Mouse (Mus musculus) urinary bladder, postnatal 14 days (tissue): ENCODE measurements at regions not wholly inside any gene's neighbourhood (a gene's known extent, or its start where the extent isn't known, plus 50 kb on each side); places are given as distances from the start of the nearest gene placed in this dataset.
A peak's percentile ranks its signal among the peaks of the same experiment; 100 is the strongest.

Experiments
- DNase-seq: peaks from one replicate; pipeline ENCODE4 v3.0.0; 2021; ENCODE audit warnings: low spot score

DNA sequence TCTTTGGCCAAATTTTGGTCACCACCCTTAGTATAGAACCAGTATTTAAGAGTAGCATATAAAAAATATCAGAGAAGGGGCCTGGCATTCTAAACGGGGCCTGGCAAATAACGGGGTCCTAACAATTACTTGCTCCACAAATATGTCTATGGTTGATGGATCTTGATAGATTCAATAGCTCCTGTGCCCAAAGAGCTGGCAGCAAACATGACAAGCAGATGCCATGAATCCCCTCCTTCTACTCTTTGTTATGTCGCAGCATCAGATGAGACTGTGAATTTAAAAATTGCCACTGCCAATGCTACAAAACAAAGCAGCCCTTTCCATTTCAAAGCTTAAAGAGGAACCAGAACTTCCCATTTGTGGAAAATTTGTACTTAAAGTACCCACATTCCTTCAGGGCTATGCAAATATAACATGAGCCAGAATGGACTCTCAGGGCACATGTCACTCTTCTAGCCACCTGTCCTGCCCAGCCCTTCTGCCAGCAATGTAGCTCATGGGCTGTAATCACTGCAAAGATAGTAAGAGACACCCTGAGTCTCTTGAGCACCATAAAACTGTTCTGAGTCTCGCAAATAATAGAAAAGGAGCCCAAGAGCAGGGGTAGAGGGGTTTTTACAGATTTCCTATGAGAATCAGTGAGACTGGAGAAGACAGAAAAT is 342.4 kb upstream of the Kirrel3 start:
- no peak for DNase-seq

DNA sequence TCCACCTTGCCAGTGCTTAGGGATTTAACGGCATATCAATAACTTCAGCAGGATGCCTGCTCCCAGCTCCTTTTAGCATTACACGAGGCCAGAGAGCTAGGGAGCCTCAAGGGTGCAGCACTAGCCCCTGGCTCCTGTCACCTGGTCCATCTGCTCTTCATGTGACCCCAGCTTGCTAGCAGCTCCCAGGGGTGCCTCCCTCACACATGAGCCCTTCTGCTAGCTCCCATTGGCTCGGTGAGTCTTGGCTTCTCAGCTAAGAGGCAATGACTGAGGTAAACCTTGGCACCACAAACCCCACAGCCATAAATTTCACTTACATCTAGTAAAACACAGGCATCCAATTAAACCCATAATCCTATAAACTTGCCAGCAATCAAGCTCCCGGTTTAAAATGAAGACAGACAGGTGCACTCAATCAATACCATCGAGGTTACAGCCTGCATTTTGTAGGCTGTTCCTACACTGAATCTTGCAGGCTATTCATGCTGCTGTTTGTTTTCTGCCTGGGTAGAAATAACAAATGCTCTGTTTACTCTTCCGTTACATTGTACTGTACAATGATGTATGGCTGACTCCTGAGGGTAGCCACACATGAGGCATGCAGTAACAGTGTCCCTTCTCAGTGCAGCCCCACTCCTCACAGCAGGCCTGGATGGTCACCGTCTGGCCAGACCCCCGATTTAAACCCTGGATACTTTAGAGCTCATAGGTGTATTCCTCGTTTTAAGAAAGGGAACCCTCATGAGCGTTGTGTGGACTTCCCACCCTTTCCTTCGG is 330.3 kb upstream of the Kirrel3 start:
- DNase-seq, result no peak

DNA sequence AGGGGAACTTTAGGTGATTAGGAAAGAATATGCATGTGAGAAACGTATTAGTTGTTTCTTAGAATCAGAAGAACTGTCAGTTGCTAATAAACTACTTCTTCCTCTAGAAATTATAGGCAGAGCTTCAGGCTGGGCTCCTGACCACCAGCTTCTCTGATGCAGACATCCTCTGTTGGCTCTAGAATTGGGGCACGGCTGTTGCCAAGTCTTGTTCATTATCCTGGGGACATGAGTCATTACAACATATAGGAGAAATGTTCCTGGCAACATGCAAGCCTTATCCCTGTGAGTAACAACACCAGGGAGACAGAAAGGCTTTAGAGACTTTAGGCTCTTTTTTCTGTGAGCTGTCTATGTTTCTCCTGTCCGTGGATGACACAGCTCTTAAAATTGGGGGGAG is 329.1 kb upstream of the Kirrel3 start:
- no peak for DNase-seq

DNA sequence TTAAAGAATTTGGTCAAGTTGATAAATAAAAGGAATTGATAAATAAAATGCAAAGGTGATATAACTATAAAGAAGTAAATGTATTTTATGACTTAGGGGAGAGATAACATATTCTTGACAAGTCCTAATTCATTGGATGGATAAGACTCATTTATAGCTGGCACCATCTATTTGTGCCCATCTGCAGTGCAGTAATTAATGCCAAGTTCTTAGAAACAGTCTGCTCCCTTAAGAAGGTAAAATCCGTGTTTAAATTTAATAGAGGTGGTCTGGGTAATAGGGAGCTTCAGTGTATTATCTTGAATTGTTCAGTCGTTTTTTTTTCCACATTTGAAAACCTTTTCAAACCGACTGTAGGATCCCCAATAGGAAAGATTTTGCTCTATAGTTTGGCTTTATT is 324.6 kb upstream of the Kirrel3 start:
- DNase-seq, result no peak

DNA sequence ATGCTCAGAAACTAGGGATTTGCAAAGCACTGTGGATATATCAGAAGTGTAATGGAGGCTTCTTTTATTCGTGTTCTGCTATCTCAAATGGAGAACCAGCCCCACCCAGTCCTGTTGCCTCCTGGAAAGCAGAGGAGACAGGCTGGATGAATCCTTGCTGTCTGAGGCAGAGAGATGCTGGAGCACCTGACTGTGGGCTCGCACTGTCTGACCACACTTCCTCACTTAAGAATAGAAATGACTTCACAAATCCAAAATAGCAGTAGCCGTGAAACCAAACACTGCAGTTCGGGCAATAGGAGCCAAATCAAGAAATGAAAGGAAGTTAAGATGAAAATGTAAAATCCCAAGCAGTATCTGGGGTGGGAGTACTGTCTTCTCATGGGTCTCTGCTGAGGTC is 299.4 kb upstream of the Kirrel3 start:
- no peak for DNase-seq

DNA sequence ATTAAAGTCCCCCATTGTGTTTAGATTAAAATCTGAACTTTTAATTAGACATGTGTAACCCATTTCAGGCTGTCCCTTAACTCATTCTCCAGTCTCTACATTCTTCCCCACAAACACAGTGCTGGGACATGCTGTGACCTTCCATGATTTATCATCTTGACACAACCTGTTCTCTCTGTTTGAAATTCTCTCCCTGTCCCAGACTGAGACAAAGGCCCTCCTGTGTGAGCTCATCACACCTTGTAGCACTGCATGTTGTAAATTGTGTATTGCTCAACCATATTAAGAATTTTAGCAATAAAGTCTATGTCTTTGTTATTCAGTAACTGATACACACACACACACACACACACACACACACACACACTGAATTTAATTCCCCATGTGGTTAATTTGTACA is 293.2 kb upstream of the Kirrel3 start:
- no peak for DNase-seq

DNA sequence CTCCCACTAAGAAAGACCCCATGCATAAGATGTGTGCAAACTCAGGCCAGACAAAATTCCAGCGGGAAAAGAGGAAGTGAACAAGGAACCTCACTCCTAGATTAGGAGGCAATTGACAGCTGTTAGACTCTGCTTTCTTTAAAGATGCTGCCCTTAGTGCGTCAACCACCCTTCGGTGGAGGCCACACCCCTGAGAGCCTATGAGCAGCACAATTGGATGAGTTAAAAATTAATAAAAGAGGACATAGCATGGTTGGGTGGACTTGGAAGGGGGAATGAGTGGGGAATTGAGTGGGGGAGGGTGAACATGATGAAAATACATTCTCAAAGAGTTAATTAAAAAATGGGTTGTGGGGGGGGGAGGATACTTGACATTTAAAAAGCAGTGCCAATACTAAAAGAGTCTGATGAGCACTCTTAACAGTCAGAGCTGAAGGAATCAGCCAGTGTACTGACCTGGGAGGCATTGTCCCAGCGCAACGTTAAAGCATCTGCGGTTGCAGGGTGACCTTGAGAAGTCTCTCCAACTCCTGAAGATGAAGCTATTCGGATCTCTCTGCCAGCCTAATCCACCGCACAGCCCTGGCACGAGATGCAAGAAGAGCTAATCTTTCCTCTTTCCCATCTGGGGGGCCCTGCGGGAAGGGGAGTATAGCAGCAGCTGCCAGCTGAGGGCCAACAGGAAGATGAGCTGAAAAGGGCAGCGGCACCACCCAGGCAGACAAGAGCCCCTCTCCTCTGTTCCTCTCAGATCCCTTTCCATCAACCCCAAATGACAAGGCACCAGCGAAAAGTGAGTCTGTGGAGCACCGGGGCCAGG is 283.4 kb upstream of the Kirrel3 start:
- no peak for DNase-seq

DNA sequence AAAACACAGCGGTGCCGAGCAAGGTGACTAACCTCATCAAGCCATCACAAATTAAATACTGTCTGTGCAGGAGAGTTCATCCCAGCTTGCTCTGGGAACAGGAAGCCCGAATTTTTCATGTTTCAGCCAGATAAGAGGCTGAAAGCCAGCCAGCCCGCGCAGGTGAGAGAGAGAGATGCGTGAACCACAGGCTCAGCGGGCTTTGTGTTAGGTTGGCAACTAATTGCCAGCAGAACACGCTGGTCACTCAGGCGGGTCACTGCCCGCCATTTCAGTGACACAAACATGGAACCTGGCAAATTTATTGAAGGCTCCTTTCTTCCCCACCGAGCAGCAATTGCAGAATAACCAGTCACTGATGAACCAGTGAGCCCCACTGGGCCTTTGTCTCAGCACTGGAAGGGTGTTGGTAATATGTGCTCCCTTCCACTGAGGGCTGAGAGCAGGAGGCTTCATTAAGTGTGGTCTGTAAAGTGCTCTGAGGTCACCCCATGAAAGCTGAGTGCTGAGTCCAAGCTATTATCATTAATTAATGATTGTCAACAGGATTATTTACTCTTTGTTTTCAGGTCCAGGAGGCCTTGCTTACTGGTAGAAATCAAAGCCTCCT is 282.6 kb upstream of the Kirrel3 start:
- DNase-seq, result no peak

DNA sequence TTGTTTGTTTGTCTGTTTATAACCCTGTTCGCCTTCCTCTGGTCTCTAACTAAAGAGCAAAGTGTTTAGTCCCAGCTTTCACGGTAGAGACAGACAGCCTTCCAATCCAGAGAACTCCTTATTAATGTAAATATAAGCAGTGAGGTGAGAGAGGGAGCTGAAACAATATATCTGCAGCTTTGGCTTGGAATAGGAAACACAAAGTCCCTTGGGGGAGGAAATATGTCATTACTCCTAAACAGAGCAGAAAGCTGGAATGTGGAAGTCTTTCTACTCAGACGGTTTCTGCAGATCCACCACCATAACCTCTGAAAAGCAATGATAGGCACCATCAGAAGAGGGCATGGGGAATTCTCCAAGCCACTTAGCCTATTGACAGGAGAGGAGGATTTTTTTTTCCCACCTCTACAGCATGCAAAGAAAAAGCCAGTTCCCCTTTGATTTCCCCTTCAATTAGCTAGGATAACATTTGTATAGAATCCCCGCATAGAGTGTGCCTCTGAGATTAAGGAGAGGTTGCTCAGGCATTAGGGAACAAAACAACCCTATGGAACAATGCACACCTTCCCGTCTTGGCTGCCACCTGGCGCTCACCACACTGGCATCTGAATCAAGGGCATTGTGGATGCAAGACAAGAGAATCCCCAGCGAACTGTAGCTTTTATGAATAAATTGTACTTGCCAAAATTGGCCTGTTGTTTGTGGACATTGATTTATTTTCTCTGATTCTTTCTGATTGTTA is 281.9 kb upstream of the Kirrel3 start:
- no peak for DNase-seq

DNA sequence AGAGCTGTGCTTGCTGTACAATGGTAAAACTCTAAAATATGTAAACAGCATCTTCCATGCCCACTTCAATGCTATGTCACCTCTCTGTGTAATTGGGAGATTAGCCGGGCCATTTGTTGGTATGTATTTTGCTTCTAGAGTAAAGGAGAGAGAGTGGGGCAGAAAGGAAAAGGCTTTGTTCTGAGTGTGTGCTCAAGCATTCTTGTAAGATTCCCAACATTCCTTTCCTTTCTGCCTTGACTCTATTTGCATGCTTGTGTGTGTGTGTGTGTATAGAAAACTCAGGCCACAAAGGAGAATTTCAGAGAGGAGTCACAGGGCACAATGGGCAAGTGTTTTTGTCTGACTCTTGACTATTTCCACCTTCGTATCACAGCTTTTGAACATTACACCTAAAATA is 281.2 kb upstream of the Kirrel3 start:
- no peak for DNase-seq

DNA sequence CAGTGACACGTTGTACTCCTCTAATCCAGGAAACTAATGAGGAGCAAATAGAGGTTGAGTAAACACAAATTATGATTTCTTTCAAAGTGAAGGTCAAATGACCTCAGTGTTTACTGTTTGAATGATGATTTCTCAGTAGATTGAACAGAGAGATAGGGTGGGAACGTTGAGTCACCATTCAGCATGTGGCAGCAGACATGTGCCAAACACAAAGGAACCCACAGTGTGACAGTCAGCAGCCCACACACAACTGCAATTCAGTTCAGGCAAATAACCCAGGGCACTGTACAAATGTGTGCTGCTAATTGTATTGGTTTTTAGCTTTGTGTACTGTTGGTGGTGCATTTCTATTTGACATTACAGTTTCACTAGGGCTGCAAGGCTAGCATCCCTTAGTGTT is 254.1 kb upstream of the Kirrel3 start:
- no peak for DNase-seq

DNA sequence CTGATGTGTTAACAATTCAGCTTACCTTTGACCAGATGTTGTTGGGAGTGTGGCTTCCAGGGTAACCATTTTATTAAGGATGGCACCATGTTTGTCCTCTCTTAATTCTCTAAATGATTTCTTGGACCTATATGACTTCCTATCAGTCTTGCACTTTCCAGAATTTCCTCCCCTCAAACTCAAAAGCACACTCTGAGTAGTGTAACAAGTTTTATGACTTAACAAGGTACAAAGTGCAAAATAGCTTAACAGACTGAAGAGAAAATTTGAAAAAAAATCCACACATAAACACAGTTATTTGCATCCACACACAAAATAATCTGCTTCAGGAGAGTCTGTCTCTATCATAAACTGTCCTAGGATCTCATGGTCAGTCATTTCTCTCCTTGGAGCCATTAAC is 251.0 kb upstream of the Kirrel3 start:
- no peak for DNase-seq

DNA sequence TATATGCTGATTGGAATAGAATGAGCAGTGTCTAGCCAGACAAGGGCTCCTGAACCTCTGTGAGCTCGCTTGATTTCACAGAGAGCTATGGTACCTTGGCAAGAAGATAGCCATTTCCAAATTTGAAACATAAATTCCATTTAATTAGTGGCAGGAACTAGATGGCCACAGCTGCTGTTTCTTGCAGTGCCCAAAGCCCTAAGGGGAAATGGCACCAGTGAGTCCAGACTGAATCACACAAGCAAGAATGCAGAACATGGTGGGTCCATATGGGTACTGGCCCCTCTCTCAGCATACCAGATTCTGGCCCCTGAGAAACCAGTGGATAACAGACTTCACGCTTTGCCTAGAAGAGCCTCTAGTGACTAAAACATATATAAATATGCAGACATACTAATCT is 246.2 kb upstream of the Kirrel3 start:
- DNase-seq, result no peak

DNA sequence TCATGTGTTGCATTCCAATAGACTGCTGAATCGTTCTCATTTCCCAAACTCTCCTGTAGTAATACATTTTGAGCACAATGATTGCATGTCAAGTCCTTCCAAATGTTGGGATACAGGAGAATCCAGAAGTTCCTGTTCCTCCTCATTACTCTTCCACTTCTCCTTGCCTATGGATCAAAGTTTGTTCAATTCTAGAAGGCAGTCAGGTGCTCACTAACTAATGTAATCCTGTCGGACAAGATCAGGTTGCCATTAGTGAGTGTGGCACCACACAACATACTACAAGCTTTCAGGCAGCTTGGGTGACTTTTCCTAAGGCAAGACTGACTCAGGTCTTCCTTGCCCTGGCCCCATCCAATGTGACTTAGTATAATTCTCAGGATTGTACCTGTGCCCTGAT is 242.0 kb upstream of the Kirrel3 start:
- DNase-seq, result no peak

DNA sequence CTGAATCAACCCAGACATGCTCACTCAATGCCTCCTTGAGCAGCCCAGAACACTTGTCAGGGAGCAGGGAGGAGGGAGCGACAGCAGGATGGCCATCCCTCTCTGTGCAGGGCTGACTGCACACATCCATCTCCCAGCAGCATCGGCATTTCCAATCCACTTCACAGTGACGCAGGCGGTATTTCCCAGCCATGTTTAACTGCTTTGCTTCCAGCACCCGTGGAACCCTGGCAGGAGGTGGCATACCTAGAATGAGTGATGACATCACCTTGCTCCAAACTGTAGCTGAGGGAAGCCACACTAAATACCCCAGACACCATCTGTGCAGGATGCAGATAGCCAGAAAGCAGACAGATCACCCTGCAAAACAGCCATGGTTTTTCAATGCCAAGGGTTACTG is 241.1 kb upstream of the Kirrel3 start:
- no peak for DNase-seq

DNA sequence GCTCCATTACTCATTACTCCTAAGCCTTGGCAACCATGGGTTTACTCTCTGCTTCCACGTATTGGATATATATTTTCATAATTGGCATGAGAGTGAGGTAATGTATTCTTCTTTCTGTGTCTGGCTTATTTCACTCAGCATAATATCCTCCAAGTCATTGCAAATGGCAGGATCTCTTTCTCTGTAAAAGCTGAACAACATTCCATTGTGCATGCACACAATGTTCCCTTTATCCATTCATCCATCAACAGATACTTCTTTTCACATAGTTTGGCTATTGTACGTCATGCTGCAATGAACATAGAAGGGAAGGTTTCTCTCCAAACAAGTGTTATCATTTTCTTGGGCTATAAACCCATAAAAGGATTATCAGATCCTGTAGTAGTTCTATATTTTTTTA is 232.9 kb upstream of the Kirrel3 start:
- DNase-seq, result no peak

DNA sequence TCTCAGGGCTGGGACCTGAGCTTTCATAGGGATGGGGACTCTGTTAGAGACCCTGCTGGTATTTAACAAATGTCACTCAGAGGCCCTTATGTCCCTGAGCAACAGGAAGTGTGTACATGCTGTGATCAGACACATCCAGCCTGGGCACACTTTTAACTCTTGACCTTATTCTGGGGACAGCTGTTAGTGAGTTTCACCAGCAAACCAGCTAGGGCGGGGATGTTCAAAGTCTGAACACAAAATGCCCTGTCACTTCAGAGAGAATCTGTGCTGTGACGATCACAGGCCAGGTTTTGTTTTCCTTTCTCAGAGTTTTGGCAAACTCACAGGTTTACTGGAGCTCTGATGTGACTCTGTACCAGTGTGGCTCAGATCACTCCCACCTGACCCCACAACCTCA is 227.2 kb upstream of the Kirrel3 start:
- DNase-seq, result no peak

DNA sequence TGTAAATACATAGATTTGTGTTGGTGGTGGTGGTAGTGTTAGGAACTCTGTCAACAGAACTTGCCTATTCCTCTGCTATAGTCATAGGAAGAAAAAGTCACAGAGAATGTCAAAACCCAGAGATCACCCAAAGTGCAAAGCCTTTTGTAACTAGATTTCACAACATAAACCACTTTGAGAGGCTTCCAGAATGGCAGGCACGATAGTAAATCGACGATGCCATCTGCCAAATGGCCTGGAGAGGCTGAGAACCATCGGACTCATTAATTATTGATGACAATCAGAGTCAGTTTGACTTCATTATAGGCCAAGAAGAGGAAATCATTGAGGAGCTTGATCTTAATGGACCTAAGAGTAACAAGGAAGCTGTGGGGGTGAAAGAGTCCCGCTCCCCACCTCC is 207.6 kb upstream of the Kirrel3 start:
- DNase-seq, result no peak

DNA sequence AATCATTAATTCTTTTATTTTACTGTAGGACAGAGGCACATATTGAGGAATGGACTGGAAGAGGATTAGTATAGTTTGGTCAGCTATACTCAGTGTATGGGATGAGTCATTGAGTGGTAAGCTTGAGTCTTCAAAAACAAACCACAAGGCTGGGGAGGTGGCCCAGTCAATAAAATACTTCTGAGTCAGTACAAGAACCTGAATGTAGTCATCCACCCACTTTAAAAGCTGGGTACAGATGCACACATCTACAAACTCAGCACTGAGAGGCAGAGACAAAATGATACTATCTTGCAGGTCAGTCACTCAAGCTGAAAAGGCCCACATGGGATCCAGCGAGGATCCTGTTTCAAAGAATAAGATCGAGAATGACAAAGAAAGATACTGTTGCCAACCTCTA is 206.3 kb upstream of the Kirrel3 start:
- no peak for DNase-seq

DNA sequence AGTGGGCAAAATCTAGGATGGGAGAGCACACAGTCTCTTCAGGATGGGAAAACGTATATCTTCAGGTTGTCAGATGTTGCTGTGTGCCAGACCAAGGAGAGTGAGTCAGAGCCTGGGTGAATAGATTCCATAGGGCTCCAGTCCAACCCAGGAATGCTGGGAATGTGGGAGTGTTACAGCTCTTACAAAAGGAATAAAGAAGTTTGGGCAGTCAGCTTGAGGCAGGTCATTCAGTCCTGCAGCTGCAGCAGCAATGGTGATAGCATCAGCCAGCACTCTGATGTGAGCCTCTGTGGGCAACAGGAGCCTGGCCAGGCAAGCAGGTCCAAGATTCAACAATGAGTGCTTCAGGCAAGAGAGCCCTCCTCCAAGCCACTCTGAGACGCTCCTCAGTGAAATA is 205.8 kb upstream of the Kirrel3 start:
- peak; percentile 24 for DNase-seq

DNA sequence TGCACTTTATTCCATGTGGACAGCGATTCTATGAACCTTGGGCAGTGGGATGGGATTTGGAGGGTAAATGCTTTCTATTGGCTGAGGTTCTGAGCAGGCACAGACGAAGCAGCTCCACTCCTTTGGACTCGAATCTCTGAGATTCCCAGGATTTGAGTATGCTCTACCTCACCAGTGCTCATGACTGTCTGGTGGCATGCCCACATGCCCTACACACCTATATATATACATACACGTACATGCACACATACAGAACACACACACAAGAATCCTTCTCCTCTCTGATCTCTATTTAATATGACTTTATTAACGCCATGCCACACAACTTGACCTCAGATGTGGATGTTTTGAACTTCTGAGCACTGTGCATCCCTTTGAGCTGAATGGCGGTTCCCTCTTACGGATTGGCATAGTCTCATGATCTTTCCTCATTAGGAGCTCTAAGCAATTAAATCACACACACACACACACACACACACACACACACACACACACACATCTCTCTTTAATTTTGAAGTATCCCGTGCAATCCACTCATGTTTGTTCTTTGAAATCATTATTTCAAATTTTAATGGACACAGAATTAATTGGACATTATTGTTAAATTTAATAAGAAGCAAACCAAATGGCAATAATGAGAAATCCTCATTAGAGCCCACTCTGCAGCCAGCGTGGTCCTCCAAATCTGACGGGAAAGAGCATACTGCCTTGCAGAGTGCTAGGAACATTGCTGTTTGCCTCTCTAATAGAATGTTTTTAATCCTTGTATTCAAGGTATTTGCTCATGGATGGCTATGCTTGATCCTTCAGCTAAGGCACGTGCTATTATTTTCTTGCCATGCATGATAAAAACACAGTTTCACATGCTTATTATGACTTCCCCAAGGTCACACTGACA is 205.1 kb upstream of the Kirrel3 start:
- no peak for DNase-seq
